Mouse (Mus musculus) left cerebral cortex, postnatal 36 days (tissue): ENCODE measurements around the gene Wwox. TPM values are rescaled to one million over a fixed set of nuclear protein-coding genes. Genes with fewer than 3 reads are reported as not detected.

ENCODE experiments used
- DNase-seq, 2 experiments: peaks; one replicate each; pipeline ENCODE4 v3.0.0; 2021 to 2022; ENCODE audit warnings: low spot score in 2 of 2, mixed read lengths in 1 of 2
- intact Hi-C: fragments of 180-260 bp; cut with DNase I; formaldehyde crosslinking; loops from one replicate; pipeline ENCODE4 v1.15.1; 2025
- total RNA-seq, 2 experiments: library from RNA; stranded (reverse); gene quantifications; 2 replicates each; pipeline ENCODE4 v1.2.3; 2021

Wwox gene
- 10 to 100 TPM; 13.3 to 16.5 TPM for total RNA-seq

GRCm38 (mm10) chr8:114439334-114440204 is at the start of gene Wwox:
Gene Wwox, plus strand, starts transcription at chr8:114439655.
- DNase-seq = peak; percentile 100
- intact Hi-C loops = loop anchor here (2.0 to 5.0 kb wide), 3 partner anchors 357 to 775 kb away; no protein-coding TSS in a partner anchor

GRCm38 (mm10) chr8:114390465-114391254 is 48.8 kb upstream of the Wwox start:
- intact Hi-C loops = no loop called here
- DNase-seq = no peak

- intact Hi-C loops = no loop called here
Measured at GRCm38 (mm10) chr8:114398326-114398725, 41.1 kb upstream of the Wwox start.

GRCm38 (mm10) chr8:114399273-114399672 is 40.2 kb upstream of the Wwox start:
- intact Hi-C loops = no loop called here

More at GRCm38 (mm10) chr8:114398326-114398725, 41.1 kb upstream of the Wwox start:
- no peak for DNase-seq

GRCm38 (mm10) chr8:114401679-114402078 is 37.8 kb upstream of the Wwox start:
- intact Hi-C loops = no loop called here
- no peak for DNase-seq

More at GRCm38 (mm10) chr8:114399273-114399672, 40.2 kb upstream of the Wwox start:
- DNase-seq = no peak

- intact Hi-C loops = no loop called here
- DNase-seq = no peak
Measured at GRCm38 (mm10) chr8:114411421-114411820, 28.0 kb upstream of the Wwox start.

- intact Hi-C loops = no loop called here
- DNase-seq = no peak
Measured at GRCm38 (mm10) chr8:114417786-114418185, 21.7 kb upstream of the Wwox start, which contains the start of gene Clec3a. Gene Clec3a, plus strand, starts transcription at chr8:114418086.

GRCm38 (mm10) chr8:114418486-114418885 is 21.0 kb upstream of the Wwox start:
- no peak for DNase-seq
- intact Hi-C loops = no loop called here

- DNase-seq = no peak
- intact Hi-C loops = no loop called here
Measured at GRCm38 (mm10) chr8:114418904-114419303, 20.6 kb upstream of the Wwox start.

- intact Hi-C loops = no loop called here
- DNase-seq = peak; percentile 21 to 35
Measured at GRCm38 (mm10) chr8:114421544-114421943, 17.9 kb upstream of the Wwox start.

- intact Hi-C loops = loop anchor here (2.0 to 5.0 kb wide), 3 partner anchors 355 to 773 kb away; no protein-coding TSS in a partner anchor
- DNase-seq = peak; percentile 29 to 50
Measured at GRCm38 (mm10) chr8:114438236-114438635, 1.2 kb upstream of the Wwox start.

- intact Hi-C loops = no loop called here
- no peak for DNase-seq
Measured at GRCm38 (mm10) chr8:114440205-114440589, 742 bp downstream of the Wwox start.

GRCm38 (mm10) chr8:114441616-114442015 is 2.2 kb downstream of the Wwox start:
- intact Hi-C loops = no loop called here
- no peak for DNase-seq

- DNase-seq = no peak
- intact Hi-C loops = no loop called here
Measured at GRCm38 (mm10) chr8:114446884-114447283, 7.4 kb downstream of the Wwox start.

- DNase-seq = no peak
- intact Hi-C loops = loop anchor here (2.0 to 10.0 kb wide), 2 partner anchors 523 to 1987 kb away; no protein-coding TSS in a partner anchor
Measured at GRCm38 (mm10) chr8:114452278-114452677, 12.8 kb downstream of the Wwox start.

- peak; percentile 44 to 54 for DNase-seq
- intact Hi-C loops = loop anchor here (2.0 to 10.0 kb wide), 2 partner anchors 522 to 1986 kb away; no protein-coding TSS in a partner anchor
Measured at GRCm38 (mm10) chr8:114452781-114453221, 13.3 kb downstream of the Wwox start.

GRCm38 (mm10) chr8:114455302-114455701 is 15.8 kb downstream of the Wwox start:
- intact Hi-C loops = loop anchor here (5.0 to 10.0 kb wide), 2 partner anchors 519 to 1252 kb away; partner anchors contain the start of gene Maf
- DNase-seq = no peak

GRCm38 (mm10) chr8:114455953-114456352 is 16.5 kb downstream of the Wwox start:
- intact Hi-C loops = loop anchor here (5.0 to 10.0 kb wide), 2 partner anchors 519 to 1251 kb away; partner anchors contain the start of gene Maf
- peak in 1 of 2 experiments; percentile 22 for DNase-seq

GRCm38 (mm10) chr8:114458113-114458784 is 18.8 kb downstream of the Wwox start:
- intact Hi-C loops = loop anchor here (5.0 to 10.0 kb wide), 2 partner anchors 517 to 1249 kb away; partner anchors contain the start of gene Maf
- DNase-seq = no peak
